ENCODE assay signal across 9 mouse cellular contexts in the genomic region with DNA sequence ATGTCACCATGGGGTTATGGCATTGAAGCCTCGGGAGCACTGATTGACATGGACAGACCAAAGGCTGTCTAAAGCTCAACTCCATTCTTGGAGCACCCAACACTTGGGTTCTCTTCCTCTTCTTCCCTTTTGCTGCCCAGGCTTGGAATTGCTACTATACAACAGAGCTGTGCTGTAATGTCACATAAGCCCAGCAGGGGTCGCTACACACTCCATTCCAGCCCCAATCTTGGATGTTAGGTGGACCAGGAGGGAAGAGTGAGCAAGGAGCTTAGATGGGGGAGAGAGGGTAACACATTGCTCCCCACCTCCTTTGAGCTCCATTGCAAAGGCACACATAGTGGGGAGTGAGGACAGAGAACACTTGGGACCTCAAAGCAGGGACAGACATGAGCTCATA. TPM values are rescaled to one million over a fixed set of nuclear protein-coding genes. Genes with fewer than 3 reads are reported as not detected.
DNase-seq lines count a peak whose midpoint lies in the region; ATAC-seq and TF ChIP-seq lines count a peak whose summit lies in the region.
"Had no signal": no experiment of that assay in that cellular context is flagged by ENCODE, and none has a peak within 500 bp of the region (broad histone marks: within the 10 kb centered on the region; RNA-seq: fewer than 3 reads in every experiment).

No protein-coding gene starts in this region.

- no peak overlapping the region for H3K9ac ChIP-seq in heart, postnatal 0 days (replicated peaks; ENCODE audit: low read depth, low read length)
- no peak overlapping the region for H3K9ac ChIP-seq in heart, embryonic 11.5 days (ENCODE audit: low read depth, low read length)
- H3K9ac ChIP-seq in neural tube, embryonic 15.5 days (replicated peaks) = no peak overlapping the region
- H3K9ac ChIP-seq in hindbrain, embryonic 16.5 days (ENCODE audit: low read depth, low read length) = no peak overlapping the region
- H3K9ac ChIP-seq: embryonic facial prominence, embryonic 13.5 days had no signal

- DNase-seq in heart, postnatal 0 days (ENCODE audit: low spot score) = no peak
- DNase-seq in neural tube, embryonic 10.5 days (ENCODE audit: extremely low spot score, low spot score) = peak; percentile 59
- peak; percentile 72 for DNase-seq in ZHBTc4 (ENCODE audit: low read depth, low spot score)
- peak; percentile 49 for DNase-seq in limb, embryonic 10.5 days (ENCODE audit: low spot score)
- no peak for DNase-seq in urinary bladder, postnatal 36 days (ENCODE audit: low spot score in 2 of 2)

- no peaks in the 10 kb centered on the region for H3K9me3 ChIP-seq in heart, postnatal 0 days (replicated peaks; ENCODE audit: control insufficient read depth, low read length)
- H3K9me3 ChIP-seq in heart, embryonic 11.5 days (replicated peaks; ENCODE audit: control insufficient read depth, low read length) = no peaks in the 10 kb centered on the region
- no peaks in the 10 kb centered on the region for H3K9me3 ChIP-seq in neural tube, embryonic 15.5 days (replicated peaks)
- no peaks in the 10 kb centered on the region for H3K9me3 ChIP-seq in limb, embryonic 10.5 days (replicated peaks)
- no peaks in the 10 kb centered on the region for H3K9me3 ChIP-seq in hindbrain, embryonic 16.5 days (ENCODE audit: control insufficient read depth, low read length)
- H3K9me3 ChIP-seq: embryonic facial prominence, embryonic 13.5 days had no signal

- TF ChIP-seq CTCF in heart, postnatal 0 days (IDR thresholded peaks at IDR 0.05; ENCODE audit: low read depth) = peak; percentile 82

- no peak for TF ChIP-seq EP300 in heart, postnatal 0 days (IDR thresholded peaks at IDR 0.05; ENCODE audit: low read depth)

- ATAC-seq in heart, postnatal 0 days (ENCODE audit: insufficient read depth, low read depth) = no peak
- no peak for ATAC-seq in heart, embryonic 11.5 days (replicated peaks; ENCODE audit: insufficient number of reproducible peaks, low FRiP score, low TSS enrichment)
- no peak for ATAC-seq in neural tube, embryonic 15.5 days (ENCODE audit: low FRiP score)
- no peak for ATAC-seq in hindbrain, embryonic 16.5 days

- no peak overlapping the region for H3K27ac ChIP-seq in heart, postnatal 0 days (ENCODE audit: low read depth)
- no peak overlapping the region for H3K27ac ChIP-seq in heart, embryonic 11.5 days (ENCODE audit: low read depth, low read length)
- H3K27ac ChIP-seq in neural tube, embryonic 15.5 days (replicated peaks) = no peak overlapping the region
- H3K27ac ChIP-seq in limb, embryonic 10.5 days = no peak overlapping the region
- H3K27ac ChIP-seq in hindbrain, embryonic 16.5 days (ENCODE audit: low read depth, low read length) = no peak overlapping the region
- H3K27ac ChIP-seq: embryonic facial prominence, embryonic 13.5 days had no signal

- no peak overlapping the region for H3K4me3 ChIP-seq in heart, postnatal 0 days (ENCODE audit: low read depth, low read length)
- H3K4me3 ChIP-seq in heart, embryonic 11.5 days (ENCODE audit: low read depth, low read length) = no peak overlapping the region
- H3K4me3 ChIP-seq in neural tube, embryonic 15.5 days (replicated peaks) = no peak overlapping the region
- H3K4me3 ChIP-seq in limb, embryonic 10.5 days = no peak overlapping the region
- no peak overlapping the region for H3K4me3 ChIP-seq in hindbrain, embryonic 16.5 days (ENCODE audit: low read length)
- H3K4me3 ChIP-seq: embryonic facial prominence, embryonic 13.5 days had no signal

- no peaks in the 10 kb centered on the region for H3K4me1 ChIP-seq in heart, postnatal 0 days (ENCODE audit: control insufficient read depth, insufficient read depth)
- no peaks in the 10 kb centered on the region for H3K4me1 ChIP-seq in heart, embryonic 11.5 days (ENCODE audit: control insufficient read depth, insufficient read depth, low read length)
- peaks cover 13% of the 10 kb centered on the region for H3K4me1 ChIP-seq in neural tube, embryonic 15.5 days
- H3K4me1 ChIP-seq in limb, embryonic 10.5 days = peaks cover 7% of the 10 kb centered on the region
- H3K4me1 ChIP-seq in hindbrain, embryonic 16.5 days (ENCODE audit: control insufficient read depth, insufficient read depth, low read depth, low read length) = peaks cover 9% of the 10 kb centered on the region; the same call in 1 of the 2 replicates
- H3K4me1 ChIP-seq: embryonic facial prominence, embryonic 13.5 days had no signal

- WGBS in heart, postnatal 0 days = 8% methylated on average over 2 of the region's 2 CpGs
- WGBS in heart, embryonic 11.5 days (ENCODE audit: insufficient replicate concordance) = 17% methylated on average over 2 of the region's 2 CpGs
- WGBS in neural tube, embryonic 15.5 days = 15% methylated on average over 2 of the region's 2 CpGs
- WGBS in limb, embryonic 10.5 days = 12% methylated on average over 2 of the region's 2 CpGs
- WGBS in hindbrain, embryonic 16.5 days = 14% methylated on average over 2 of the region's 2 CpGs

- H3K4me2 ChIP-seq in heart, postnatal 0 days (ENCODE audit: low read depth, low read length) = no peak overlapping the region
- no peak overlapping the region for H3K4me2 ChIP-seq in heart, embryonic 11.5 days
- H3K4me2 ChIP-seq in neural tube, embryonic 15.5 days = no peak overlapping the region
- H3K4me2 ChIP-seq in hindbrain, embryonic 16.5 days (ENCODE audit: low read length) = no peak overlapping the region
- H3K4me2 ChIP-seq: embryonic facial prominence, embryonic 13.5 days had no signal

- no peaks in the 10 kb centered on the region for H3K36me3 ChIP-seq in heart, postnatal 0 days (replicated peaks; ENCODE audit: control insufficient read depth, insufficient read depth, low read length)
- H3K36me3 ChIP-seq in heart, embryonic 11.5 days (ENCODE audit: control insufficient read depth, insufficient read depth, low read length) = no peaks in the 10 kb centered on the region
- no peaks in the 10 kb centered on the region for H3K36me3 ChIP-seq in neural tube, embryonic 15.5 days
- no peaks in the 10 kb centered on the region for H3K36me3 ChIP-seq in limb, embryonic 10.5 days
- H3K36me3 ChIP-seq in hindbrain, embryonic 16.5 days (ENCODE audit: control insufficient read depth, insufficient read depth, low read length) = no peaks in the 10 kb centered on the region
- H3K36me3 ChIP-seq: embryonic facial prominence, embryonic 13.5 days had no signal

- H3K27me3 ChIP-seq in heart, postnatal 0 days (ENCODE audit: control insufficient read depth, insufficient read depth, low read length) = peaks cover 14% of the 10 kb centered on the region; the same call in 1 of the 2 replicates
- H3K27me3 ChIP-seq in heart, embryonic 11.5 days (ENCODE audit: control insufficient read depth, insufficient read depth, low read length) = peaks cover 16% of the 10 kb centered on the region
- peaks cover 5% of the 10 kb centered on the region; the same call in 1 of the 2 replicates for H3K27me3 ChIP-seq in neural tube, embryonic 15.5 days (replicated peaks)
- H3K27me3 ChIP-seq in limb, embryonic 10.5 days (ENCODE audit: low read depth, poor library complexity, severe bottlenecking) = no peaks in the 10 kb centered on the region
- no peaks in the 10 kb centered on the region for H3K27me3 ChIP-seq in hindbrain, embryonic 16.5 days (replicated peaks; ENCODE audit: control insufficient read depth, insufficient read depth, low read length)
- H3K27me3 ChIP-seq: embryonic facial prominence, embryonic 13.5 days had no signal

RNA-seq across cellular contexts. Expression of a gene that starts 6.2 kb away (rescaled TPM):
- total RNA-seq in heart, postnatal 0 days (2014; rRNA removed; ENCODE audit: low replicate concordance) = 4.7 and 35.2 TPM in 2 replicates
- 19.3 and 22.1 TPM in 2 replicates for polyA plus RNA-seq in heart, postnatal 0 days (2015; fragmentation: Nextera tagmentation; extraction: Ambion mirVana)
- polyA plus RNA-seq in heart, embryonic 11.5 days (2014; fragmentation: Nextera tagmentation; extraction: Ambion mirVana) = 5.8 and 5.9 TPM in 2 replicates
- polyA plus RNA-seq in neural tube, embryonic 15.5 days (2015; fragmentation: Nextera tagmentation; extraction: Ambion mirVana) = 27.9 and 28.5 TPM in 2 replicates
- 9.2 and 9.3 TPM in 2 replicates for polyA plus RNA-seq in limb, embryonic 10.5 days (2016; fragmentation: Nextera tagmentation; extraction: Ambion mirVana)
- polyA plus RNA-seq in hindbrain, embryonic 16.5 days (2015; fragmentation: Nextera tagmentation; extraction: Ambion mirVana) = 33.5 and 41.6 TPM in 2 replicates

RNA-seq across cellular contexts. Expression of a gene that starts 17.1 kb away (rescaled TPM):
- total RNA-seq in heart, postnatal 0 days (2014; rRNA removed; ENCODE audit: low replicate concordance) = 33.8 TPM in 1 of 2 replicates, not detected in the other
- 2.4 TPM in 1 of 2 replicates, not detected in the other for polyA plus RNA-seq in heart, postnatal 0 days (2015; fragmentation: Nextera tagmentation; extraction: Ambion mirVana)
- 0.89 TPM in 1 of 2 replicates, not detected in the other for polyA plus RNA-seq in heart, embryonic 11.5 days (2014; fragmentation: Nextera tagmentation; extraction: Ambion mirVana)
- 0.99 TPM in 1 of 2 replicates, not detected in the other for polyA plus RNA-seq in neural tube, embryonic 15.5 days (2015; fragmentation: Nextera tagmentation; extraction: Ambion mirVana)
- polyA plus RNA-seq in limb, embryonic 10.5 days (2016; fragmentation: Nextera tagmentation; extraction: Ambion mirVana) = 0.06 TPM in 1 of 2 replicates, not detected in the other
- 0.61 TPM in 1 of 2 replicates, not detected in the other for polyA plus RNA-seq in hindbrain, embryonic 16.5 days (2015; fragmentation: Nextera tagmentation; extraction: Ambion mirVana)

Comparison
In these comparisons a context has a peak if more than half of its experiments do, and no peak if none do; other contexts are left out.
1. DNase-seq: peak in neural tube, embryonic 10.5 days (single experiment), ZHBTc4 (single experiment) and limb, embryonic 10.5 days (single experiment); none in heart, postnatal 0 days (single experiment) and urinary bladder, postnatal 36 days (0 of 2).